Mouse (Mus musculus) MEL (cell line): ENCODE measurements at regions not wholly inside any gene's neighbourhood (a gene's known extent, or its start where the extent isn't known, plus 50 kb on each side); places are given as distances from the start of the nearest gene placed in this dataset.

Experiments
- DNase-seq: peaks from one replicate; pipeline ENCODE4 v3.0.0; 2011; ENCODE audit warnings: low read depth, low spot score
- H3K27ac ChIP-seq: 2 replicates; pipeline ENCODE4 v1.5.1; 2012; ENCODE audit warnings: low read depth, mild to moderate bottlenecking, control low read depth, low read length, moderate library complexity; ENCODE audit not compliant: control insufficient read depth
- H3K27me3 ChIP-seq, 2 experiments: fragments of 150-350 bp in 1 of 2; sonication (generic) in 1 of 2; 2 replicates each; pipeline ENCODE4 v1.6.1; 2012; ENCODE audit warnings: low read length in 2 of 2, mild to moderate bottlenecking in 2 of 2, improper control_type of control experiment in 1 of 2, moderate library complexity in 1 of 2; ENCODE audit not compliant: insufficient read depth in 2 of 2, control insufficient read depth in 1 of 2
- H3K36me3 ChIP-seq, 2 experiments: 2 replicates each; pipeline ENCODE4 v1.6.1; 2012 to 2014; ENCODE audit warnings: low read length in 2 of 2, improper control_type of control experiment in 1 of 2, inconsistent platforms in 1 of 2, mild to moderate bottlenecking in 1 of 2; ENCODE audit not compliant: insufficient read depth in 2 of 2, control insufficient read depth in 1 of 2
- H3K4me1 ChIP-seq, 2 experiments: fragments of 150-350 bp in 1 of 2; sonication (generic) in 1 of 2; 2 replicates each; pipeline ENCODE4 v1.6.1; 2012; ENCODE audit warnings: low read length in 2 of 2, improper control_type of control experiment in 1 of 2, mild to moderate bottlenecking in 1 of 2; ENCODE audit not compliant: insufficient read depth in 2 of 2, control insufficient read depth in 1 of 2
- H3K4me3 ChIP-seq, 2 experiments: fragments of 150-350 bp in 1 of 2; sonication (generic) in 1 of 2; 2 replicates each; pipeline ENCODE4 v1.5.1; 2012; ENCODE audit warnings: low read depth in 2 of 2, low read length in 2 of 2, mild to moderate bottlenecking in 2 of 2, moderate library complexity in 2 of 2, control low read depth in 1 of 2, improper control_type of control experiment in 1 of 2; ENCODE audit not compliant: control insufficient read depth in 1 of 2, insufficient read depth in 1 of 2
- H3K79me2 ChIP-seq: 2 replicates; pipeline ENCODE4 v1.6.1; 2012; ENCODE audit warnings: mild to moderate bottlenecking, low read length, moderate library complexity; ENCODE audit not compliant: control insufficient read depth, poor library complexity, insufficient read depth
- H3K9ac ChIP-seq: 2 replicates; pipeline ENCODE4 v1.6.1; 2012; ENCODE audit warnings: low read depth, mild to moderate bottlenecking, control low read depth, low read length, moderate library complexity; ENCODE audit not compliant: control insufficient read depth, poor library complexity, severe bottlenecking
- H3K9me3 ChIP-seq: fragments of 150-350 bp; sonication (generic); replicated peaks from 2 replicates; pipeline ENCODE4 v1.6.1; 2012; ENCODE audit warnings: mild to moderate bottlenecking, low read length, improper control_type of control experiment, moderate library complexity; ENCODE audit not compliant: insufficient read depth
- BHLHE40 ChIP-seq: IDR thresholded peaks from 2 replicates; pipeline ENCODE4 v1.6.1; 2012; ENCODE audit warnings: low read depth, mild to moderate bottlenecking, inconsistent platforms, low read length, improper control_type of control experiment, borderline replicate concordance
- ELF1 ChIP-seq: IDR thresholded peaks from 2 replicates; pipeline ENCODE4 v1.6.1; 2014; ENCODE audit warnings: low read depth, mild to moderate bottlenecking, inconsistent platforms, low read length, improper control_type of control experiment, moderate library complexity
- EP300 ChIP-seq, 2 experiments: IDR thresholded peaks; 2 replicates each; pipeline ENCODE4 v1.6.1; 2011; ENCODE audit warnings: improper control_type of control experiment in 2 of 2, low read length in 2 of 2, low read depth in 1 of 2, mild to moderate bottlenecking in 1 of 2
- GATA1 ChIP-seq: IDR thresholded peaks from 2 replicates; pipeline ENCODE4 v1.6.1; 2011; ENCODE audit warnings: low read depth, low read length, improper control_type of control experiment
- MAZ ChIP-seq: IDR thresholded peaks from 2 replicates; pipeline ENCODE4 v1.6.1; 2012; ENCODE audit warnings: low read depth, mild to moderate bottlenecking, inconsistent platforms, low read length, improper control_type of control experiment
- MEF2A ChIP-seq: IDR thresholded peaks from 2 replicates; pipeline ENCODE4 v1.6.1; 2014; ENCODE audit warnings: low read depth, mild to moderate bottlenecking, inconsistent platforms, low read length, improper control_type of control experiment; ENCODE audit not compliant: poor library complexity, insufficient replicate concordance, severe bottlenecking; ENCODE audit errors: extremely low read depth
- MXI1 ChIP-seq: IDR thresholded peaks from 2 replicates; pipeline ENCODE4 v1.6.1; 2011; ENCODE audit warnings: mild to moderate bottlenecking, low read depth, low read length, improper control_type of control experiment
- MYB ChIP-seq: IDR thresholded peaks from 2 replicates; pipeline ENCODE4 v1.6.1; 2011; ENCODE audit warnings: mild to moderate bottlenecking, low read depth, low read length, improper control_type of control experiment
- POLR2AphosphoS2 ChIP-seq: IDR thresholded peaks from 2 replicates; pipeline ENCODE4 v1.6.1; 2011; ENCODE audit warnings: low read length, improper control_type of control experiment
- TAL1 ChIP-seq: IDR thresholded peaks from 2 replicates; pipeline ENCODE4 v1.6.1; 2012; ENCODE audit warnings: mild to moderate bottlenecking, inconsistent platforms, low read length, moderate library complexity, mixed read lengths
- TBP ChIP-seq: IDR thresholded peaks from 2 replicates; pipeline ENCODE4 v1.8.0; 2011; ENCODE audit warnings: low read depth, low read length, improper control_type of control experiment
- TCF12 ChIP-seq: IDR thresholded peaks from 2 replicates; pipeline ENCODE4 v1.6.1; 2014; ENCODE audit warnings: low read depth, mild to moderate bottlenecking, inconsistent platforms, low read length, improper control_type of control experiment, moderate library complexity
- UBTF ChIP-seq: IDR thresholded peaks from 2 replicates; pipeline ENCODE4 v1.6.1; 2012; ENCODE audit warnings: low read depth, mild to moderate bottlenecking, inconsistent platforms, low read length, improper control_type of control experiment, moderate library complexity, borderline replicate concordance; ENCODE audit not compliant: insufficient read depth
- USF1 ChIP-seq: IDR thresholded peaks from 2 replicates; pipeline ENCODE4 v1.6.1; 2014; ENCODE audit warnings: low read depth, mild to moderate bottlenecking, inconsistent platforms, low read length, improper control_type of control experiment, moderate library complexity
- USF2 ChIP-seq, 2 experiments: IDR thresholded peaks; 2 replicates each; pipeline ENCODE4 v1.6.1; 2011 to 2012; ENCODE audit warnings: improper control_type of control experiment in 2 of 2, low read length in 2 of 2, borderline replicate concordance in 1 of 2, inconsistent platforms in 1 of 2, low read depth in 1 of 2, mild to moderate bottlenecking in 1 of 2; ENCODE audit not compliant: insufficient read depth in 1 of 2
- ZC3H11A ChIP-seq: IDR thresholded peaks from 2 replicates; pipeline ENCODE4 v1.6.1; 2012; ENCODE audit warnings: low read depth, mild to moderate bottlenecking, inconsistent platforms, low read length, improper control_type of control experiment
- ZKSCAN1 ChIP-seq: IDR thresholded peaks from 2 replicates; pipeline ENCODE4 v1.6.1; 2012; ENCODE audit warnings: low read depth, mild to moderate bottlenecking, inconsistent platforms, low read length, improper control_type of control experiment, moderate library complexity
- ZNF384 ChIP-seq: IDR thresholded peaks from 2 replicates; pipeline ENCODE4 v1.6.1; 2012; ENCODE audit warnings: low read depth, mild to moderate bottlenecking, inconsistent platforms, low read length, improper control_type of control experiment

DNA sequence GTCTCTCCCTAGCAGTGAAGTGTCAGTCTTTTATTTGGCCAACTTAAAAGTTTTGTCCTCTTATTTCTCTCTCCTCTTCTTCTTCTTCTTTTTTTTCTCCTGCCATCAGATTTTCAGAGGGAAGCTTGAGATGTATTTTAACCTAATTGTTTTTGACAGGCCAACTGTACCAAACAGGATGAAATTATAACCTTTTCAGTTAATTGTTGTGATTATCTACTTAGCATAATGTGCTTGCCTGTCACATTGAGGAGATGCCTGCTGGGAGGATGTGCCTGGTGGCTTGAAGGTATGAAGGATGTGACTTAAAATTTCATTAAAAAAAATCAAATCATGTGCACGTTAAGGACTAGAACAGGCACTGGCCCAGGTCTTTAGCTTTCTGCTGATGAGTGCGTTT lies 527.9 kb upstream of the Ddx18 start:
- Histone ChIP-seq H3K36me3 (no peaks in the 10 kb centered on the region), H3K79me2 (no peaks in the 10 kb centered on the region), H3K9ac (no peak overlapping the region), H3K27ac (no peak overlapping the region), H3K4me3 (no peak overlapping the region), H3K27me3 (no peaks in the 10 kb centered on the region), H3K9me3 (no peaks in the 10 kb centered on the region), H3K4me1 (no peaks in the 10 kb centered on the region)
- TF ChIP-seq MXI1 (no peak), TCF12 (no peak), TBP (no peak), UBTF (no peak), ZNF384 (no peak), TAL1 (no peak), ZC3H11A (no peak), ZKSCAN1 (no peak), MYB (no peak), EP300 (IDR thresholded peaks at IDR 0.05; ENCODE audit: low read depth in 1 of 2, low read length in 2 of 2) (no peak), POLR2AphosphoS2 (no peak)
- no peak for DNase-seq

DNA sequence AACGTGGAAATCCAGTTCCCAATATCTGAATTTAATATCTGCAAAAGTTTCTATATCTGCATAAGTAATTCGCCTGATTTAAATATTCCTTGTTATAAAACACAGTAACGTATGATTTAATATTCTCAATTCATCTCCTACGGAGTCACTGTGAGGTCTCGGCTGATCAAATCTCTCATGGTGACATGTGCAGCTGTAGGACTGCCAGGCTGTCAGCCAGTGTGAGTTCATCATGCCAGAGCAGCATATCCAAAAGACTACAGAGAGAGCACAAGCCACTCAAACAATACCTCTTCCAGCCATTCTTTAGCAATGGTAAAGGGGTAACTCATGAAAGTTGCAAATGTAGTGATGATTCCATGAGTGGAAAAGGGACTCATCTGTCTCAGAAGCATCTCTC lies 514.7 kb upstream of the Ddx18 start:
- H3K9ac ChIP-seq, result no peak overlapping the region
- H3K27me3 ChIP-seq, result no peaks in the 10 kb centered on the region
- no peaks in the 10 kb centered on the region for H3K79me2 ChIP-seq
- H3K36me3 ChIP-seq, result no peaks in the 10 kb centered on the region
- no peak for DNase-seq
- no peak overlapping the region for H3K27ac ChIP-seq
- H3K9me3 ChIP-seq, result no peaks in the 10 kb centered on the region
- H3K4me3 ChIP-seq, result no peak overlapping the region
- H3K4me1 ChIP-seq, result no peaks in the 10 kb centered on the region
- TF ChIP-seq MEF2A (no peak), BHLHE40 (no peak), TCF12 (no peak), USF1 (no peak), ELF1 (no peak), MAZ (no peak), USF2 (IDR thresholded peaks at IDR 0.05; ENCODE audit: borderline replicate concordance in 1 of 2, insufficient read depth in 1 of 2, low read depth in 1 of 2, low read length in 2 of 2) (no peak), TAL1 (no peak), GATA1 (no peak)
